Mouse (Mus musculus) MN1 (cell line): ENCODE data around the gene Dnaja1.

Source experiments
- DNase-seq: peaks from one replicate; pipeline ENCODE4 v3.0.0-alpha.2; 2016; ENCODE audit warnings: low spot score

Gene Dnaja1

DNA sequence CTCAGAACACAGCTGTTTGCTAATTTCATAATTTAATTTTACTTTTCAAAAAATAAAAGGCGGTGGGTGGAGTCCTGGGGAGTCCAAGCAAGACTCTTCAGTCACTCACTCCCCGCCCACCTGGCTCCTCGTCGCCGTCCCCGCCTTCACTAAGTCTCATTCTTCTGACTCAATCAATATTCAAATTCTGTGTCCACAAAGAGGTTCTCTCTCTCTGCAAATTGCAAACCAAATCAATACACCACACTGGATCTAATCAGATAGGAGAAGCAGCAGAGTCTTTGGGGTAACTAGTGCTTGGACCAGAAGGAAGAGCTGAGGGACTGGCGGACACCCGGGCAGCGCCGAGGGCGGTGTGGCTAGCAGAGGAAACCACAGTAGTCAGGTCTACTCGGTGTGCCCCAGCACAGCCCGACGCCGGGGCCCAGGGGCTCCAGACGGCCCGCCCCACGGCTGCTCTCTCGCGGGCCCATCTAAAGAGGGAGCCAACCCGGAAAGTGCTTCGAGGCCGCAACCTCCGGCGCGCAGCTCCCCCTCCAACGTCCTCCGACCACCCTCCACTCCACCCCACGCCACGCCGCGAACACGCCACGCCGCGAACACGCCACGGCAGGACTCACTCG is 35.3 kb downstream of the Dnaja1 start:
- DNase-seq = peak; percentile 70

- peak; percentile 95 for DNase-seq
Observed at GRCm38 (mm10) chr4:40757780-40758420, 36.0 kb downstream of the Dnaja1 start, which contains the start of gene Smu1. Gene Smu1 (minus strand): TSS chr4:40757923.

- no peak for DNase-seq
Observed at GRCm38 (mm10) chr4:40759876-40760275, 37.9 kb downstream of the Dnaja1 start.

DNA sequence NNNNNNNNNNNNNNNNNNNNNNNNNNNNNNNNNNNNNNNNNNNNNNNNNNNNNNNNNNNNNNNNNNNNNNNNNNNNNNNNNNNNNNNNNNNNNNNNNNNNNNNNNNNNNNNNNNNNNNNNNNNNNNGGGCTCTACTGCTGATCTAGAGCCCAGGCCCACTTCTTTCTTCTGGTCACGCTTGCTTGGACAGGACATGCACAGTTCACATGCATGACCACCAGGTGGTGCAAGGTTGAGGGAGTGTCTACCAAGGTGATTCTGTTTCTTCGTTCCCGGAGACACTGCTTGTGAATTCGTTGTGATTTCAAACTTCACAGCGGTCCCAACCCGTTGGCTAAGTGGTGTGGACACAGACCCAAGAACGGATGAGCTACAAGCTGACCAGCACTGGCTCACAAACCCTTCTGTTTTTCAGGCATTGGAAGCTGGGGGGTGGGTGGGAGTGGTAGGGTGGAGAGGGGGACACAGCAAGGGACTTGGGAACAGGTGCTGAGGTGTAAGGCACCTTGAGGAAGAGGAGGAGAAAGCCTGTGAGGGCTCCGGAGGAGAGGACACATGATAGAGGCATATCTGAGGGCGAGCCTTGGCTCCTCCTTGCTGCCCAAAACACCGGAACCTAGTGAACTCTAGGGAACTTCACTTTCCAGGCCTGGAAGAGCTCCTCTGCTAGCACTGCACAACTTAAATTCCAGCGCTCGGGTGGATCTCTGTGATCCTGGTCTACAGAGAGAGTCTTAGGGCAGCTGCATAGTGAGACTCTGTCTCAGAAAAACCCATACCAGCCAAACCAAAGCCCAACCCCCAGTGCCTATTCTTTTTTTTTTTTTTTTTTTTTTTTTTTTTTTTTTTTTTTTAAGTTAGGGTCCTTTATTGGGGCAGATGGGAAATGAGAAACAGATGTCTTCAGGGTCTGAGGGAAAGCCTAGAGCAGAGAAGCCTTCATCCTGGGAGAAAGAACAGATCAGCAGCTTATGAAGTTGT is 52.6 kb downstream of the Dnaja1 start:
- peak; percentile 83 for DNase-seq

- no peak for DNase-seq
Observed at GRCm38 (mm10) chr4:40776416-40776815, 54.5 kb downstream of the Dnaja1 start.

DNA sequence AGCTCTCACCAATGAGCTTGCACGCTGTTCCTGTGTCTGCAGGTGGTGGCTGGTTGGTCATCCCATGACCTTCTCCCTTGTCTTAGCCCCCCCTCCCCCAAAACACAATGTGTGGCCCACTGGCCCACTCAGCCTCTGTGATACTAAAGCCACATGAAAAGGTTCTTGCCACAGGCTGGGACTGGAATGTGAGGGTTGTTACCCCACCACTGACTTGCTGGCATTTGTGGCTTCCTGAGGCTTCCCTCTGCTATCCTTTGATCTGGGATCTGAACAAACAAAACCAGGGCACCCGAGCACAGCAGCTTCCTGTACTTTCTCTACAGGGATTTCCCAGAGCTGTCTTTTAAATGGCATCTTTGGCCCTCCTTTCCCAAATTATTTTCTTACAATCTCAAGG is 55.2 kb downstream of the Dnaja1 start:
- DNase-seq = no peak

DNA sequence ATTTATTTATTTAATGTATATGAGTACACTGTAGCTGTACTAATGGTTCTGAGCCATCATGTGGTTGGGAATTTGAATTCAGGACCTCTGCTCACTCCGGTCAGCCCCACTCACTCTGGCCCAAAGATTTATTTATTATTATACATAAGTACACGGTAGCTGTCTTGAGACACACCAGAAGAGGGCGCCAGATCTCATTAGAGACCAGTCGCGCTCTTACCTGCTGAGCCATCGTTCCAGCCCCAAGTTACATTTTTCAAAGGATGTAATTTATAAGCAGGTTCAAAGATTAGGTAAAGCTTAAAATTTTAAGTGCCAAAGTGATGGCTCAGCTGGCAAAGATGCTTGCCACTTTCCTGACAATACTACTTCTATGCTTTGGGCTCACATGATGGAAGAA is 56.7 kb downstream of the Dnaja1 start:
- DNase-seq = no peak

DNA sequence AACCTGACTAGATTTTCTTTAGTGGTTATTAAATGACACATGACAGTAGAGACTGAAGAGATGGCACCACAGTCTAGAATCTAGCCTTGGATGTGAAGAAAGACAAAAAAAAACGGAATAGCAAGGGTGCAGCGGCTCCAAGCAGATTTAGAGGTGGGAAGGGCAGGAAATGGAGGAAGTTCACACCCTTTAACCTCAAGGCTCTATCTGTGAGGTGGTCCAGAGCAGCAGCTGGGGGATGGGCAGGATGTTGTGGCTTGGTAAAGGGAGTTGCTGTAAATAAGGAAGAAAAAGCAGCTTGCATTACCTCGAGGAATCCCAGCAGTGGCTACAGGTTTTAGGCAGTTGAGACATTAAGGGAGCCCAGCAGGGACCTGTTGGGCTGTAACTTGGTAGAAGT is 59.2 kb downstream of the Dnaja1 start:
- DNase-seq = no peak

- peak; percentile 23 for DNase-seq
Observed at GRCm38 (mm10) chr4:40781797-40782495, 60.0 kb downstream of the Dnaja1 start.

DNA sequence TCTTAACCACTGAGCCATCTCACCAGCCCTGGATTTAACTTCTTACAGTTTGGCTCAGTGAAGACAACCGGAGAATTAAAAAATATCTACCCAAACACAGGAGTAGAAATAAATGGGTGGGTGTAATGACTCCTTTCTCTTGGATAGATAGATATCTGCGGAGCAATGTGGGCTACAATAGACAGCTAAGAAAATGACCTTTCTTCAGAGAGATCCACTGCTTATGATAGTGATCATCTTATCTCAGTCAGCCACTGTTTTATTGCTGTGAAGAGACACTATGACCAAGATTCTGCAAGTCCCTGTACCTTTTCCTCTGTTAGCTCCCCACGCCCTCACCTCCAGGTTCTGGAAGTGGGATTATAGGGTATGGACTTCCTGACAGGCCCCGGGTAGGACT is 61.1 kb downstream of the Dnaja1 start:
- no peak for DNase-seq

DNA sequence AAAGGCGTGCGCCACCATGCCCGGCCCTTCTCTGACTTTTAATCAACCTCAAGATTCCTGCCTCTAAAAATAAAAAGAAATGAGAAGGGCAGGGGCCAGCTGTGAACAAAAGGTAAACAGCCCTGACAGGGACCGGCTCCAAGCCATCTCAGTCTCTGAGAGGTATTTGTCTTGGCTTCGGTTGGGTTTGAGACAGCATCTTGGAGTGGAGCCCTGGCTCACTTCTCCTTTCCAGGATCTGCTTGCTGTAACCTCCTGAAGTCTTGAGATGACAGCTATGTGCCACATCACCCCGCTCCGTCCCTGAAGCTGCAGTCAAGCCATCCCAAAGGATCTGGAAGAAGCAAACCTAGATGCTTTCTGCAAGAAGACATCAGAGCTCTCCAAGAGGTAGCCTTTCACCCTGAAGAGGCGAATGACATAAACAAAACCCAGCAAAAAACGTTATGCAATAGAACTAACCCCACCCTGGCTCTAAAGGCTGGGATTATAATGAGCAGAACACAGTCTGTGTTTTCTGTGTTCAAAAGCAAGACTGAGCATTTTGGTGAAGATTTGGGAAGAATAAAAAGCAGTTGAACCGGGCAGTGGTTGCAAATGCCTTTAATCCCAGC is 62.7 kb downstream of the Dnaja1 start:
- DNase-seq = no peak

DNA sequence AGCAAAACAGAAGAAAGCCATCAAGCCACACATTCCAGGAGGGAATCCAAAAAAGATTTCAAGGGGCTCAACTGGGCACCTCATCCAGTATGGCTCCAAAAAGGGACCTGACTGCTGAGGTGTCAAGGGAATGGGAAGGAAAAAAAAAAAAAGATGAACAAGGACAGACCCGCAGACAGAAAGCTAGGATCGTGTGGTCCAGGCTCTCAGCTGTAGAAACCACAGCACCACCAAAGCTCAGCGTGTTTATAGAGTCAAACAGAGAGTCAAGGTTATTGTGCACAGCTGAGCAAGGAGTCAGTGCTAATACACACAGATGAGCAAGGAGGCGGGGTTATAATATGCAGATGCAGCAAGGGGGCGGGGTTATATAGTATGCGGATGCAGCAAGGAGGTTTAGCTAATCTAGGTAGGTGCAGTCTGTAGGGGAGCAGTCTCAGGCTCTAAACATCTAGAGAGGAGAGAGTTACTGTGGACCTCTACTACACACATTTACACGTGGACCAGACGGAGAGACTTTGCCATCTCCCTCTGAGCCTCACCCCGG is 63.7 kb downstream of the Dnaja1 start:
- DNase-seq = no peak

GRCm38 (mm10) chr4:40786578-40786977 is 64.6 kb downstream of the Dnaja1 start:
- DNase-seq = no peak
